Mouse (Mus musculus) hindbrain, embryonic 15.5 days (tissue): ENCODE measurements at regions not wholly inside any gene's neighbourhood (a gene's known extent, or its start where the extent isn't known, plus 50 kb on each side); places are given as distances from the start of the nearest gene placed in this dataset.

ENCODE experiments used
- ATAC-seq: fragments of 200-750 bp; cut with Nextera tagmentation; 2 replicates; pipeline ENCODE4 v1.8.0; 2017; ENCODE audit warnings: low read depth, moderate number of reproducible peaks, moderate TSS enrichment; ENCODE audit not compliant: low FRiP score
- H3K27ac ChIP-seq: fragments of 300-500 bp; sonication (generic); replicated peaks from 2 replicates; pipeline ENCODE4 v1.5.1; 2015; ENCODE audit warnings: mild to moderate bottlenecking, inconsistent platforms
- H3K27me3 ChIP-seq: fragments of 300-500 bp; sonication (generic); 2 replicates; pipeline ENCODE4 v1.6.1; 2015; ENCODE audit warnings: control low read depth, inconsistent platforms
- H3K36me3 ChIP-seq: fragments of 300-500 bp; sonication (generic); 2 replicates; pipeline ENCODE4 v1.6.1; 2015; ENCODE audit warnings: control low read depth, inconsistent platforms
- H3K4me1 ChIP-seq: fragments of 300-500 bp; sonication (generic); replicated peaks from 2 replicates; pipeline ENCODE4 v1.6.1; 2015; ENCODE audit warnings: control low read depth, inconsistent platforms
- H3K4me2 ChIP-seq: fragments of 300-500 bp; sonication (generic); 2 replicates; pipeline ENCODE4 v1.6.1; 2015; ENCODE audit warnings: moderate library complexity, mild to moderate bottlenecking, inconsistent platforms
- H3K4me3 ChIP-seq: fragments of 300-500 bp; sonication (generic); 2 replicates; pipeline ENCODE4 v1.5.1; 2015; ENCODE audit warnings: mild to moderate bottlenecking, inconsistent platforms
- H3K9ac ChIP-seq: fragments of 300-500 bp; sonication (generic); 2 replicates; pipeline ENCODE4 v1.6.1; 2015; ENCODE audit warnings: inconsistent platforms
- H3K9me3 ChIP-seq: fragments of 300-500 bp; sonication (generic); 2 replicates; pipeline ENCODE4 v1.6.1; 2016; ENCODE audit warnings: control low read depth, inconsistent platforms
- WGBS: fragments of 180-500 bp; shearing (Covaris S2); methylation state at CpG from one replicate; pipeline ENCODE4 v1.1.7; 2015; 5-methylcytosine and 5-hydroxymethylcytosine counted together

GRCm38 (mm10) chr6:117280911-117281310 lies 112.6 kb downstream of the Cxcl12 start:
- H3K27me3 ChIP-seq, result no peaks in the 10 kb centered on the region
- no peak overlapping the region for H3K4me3 ChIP-seq
- no peaks in the 10 kb centered on the region for H3K36me3 ChIP-seq
- no peak overlapping the region for H3K9ac ChIP-seq
- H3K9me3 ChIP-seq, result no peaks in the 10 kb centered on the region
- no peak for ATAC-seq
- WGBS, result 84% methylated on average over 3 of the region's 3 CpGs
- H3K4me2 ChIP-seq, result no peak overlapping the region
- H3K4me1 ChIP-seq, result peaks cover 9% of the 10 kb centered on the region
- no peak overlapping the region for H3K27ac ChIP-seq

GRCm38 (mm10) chr6:117283616-117284015 lies 115.3 kb downstream of the Cxcl12 start:
- Histone ChIP-seq H3K9ac (no peak overlapping the region), H3K36me3 (no peaks in the 10 kb centered on the region), H3K4me2 (no peak overlapping the region), H3K4me1 (peaks cover 9% of the 10 kb centered on the region), H3K27me3 (no peaks in the 10 kb centered on the region), H3K4me3 (no peak overlapping the region), H3K9me3 (no peaks in the 10 kb centered on the region), H3K27ac (no peak overlapping the region)
- WGBS, result 90% methylated on average over 3 of the region's 3 CpGs
- no peak for ATAC-seq

DNA sequence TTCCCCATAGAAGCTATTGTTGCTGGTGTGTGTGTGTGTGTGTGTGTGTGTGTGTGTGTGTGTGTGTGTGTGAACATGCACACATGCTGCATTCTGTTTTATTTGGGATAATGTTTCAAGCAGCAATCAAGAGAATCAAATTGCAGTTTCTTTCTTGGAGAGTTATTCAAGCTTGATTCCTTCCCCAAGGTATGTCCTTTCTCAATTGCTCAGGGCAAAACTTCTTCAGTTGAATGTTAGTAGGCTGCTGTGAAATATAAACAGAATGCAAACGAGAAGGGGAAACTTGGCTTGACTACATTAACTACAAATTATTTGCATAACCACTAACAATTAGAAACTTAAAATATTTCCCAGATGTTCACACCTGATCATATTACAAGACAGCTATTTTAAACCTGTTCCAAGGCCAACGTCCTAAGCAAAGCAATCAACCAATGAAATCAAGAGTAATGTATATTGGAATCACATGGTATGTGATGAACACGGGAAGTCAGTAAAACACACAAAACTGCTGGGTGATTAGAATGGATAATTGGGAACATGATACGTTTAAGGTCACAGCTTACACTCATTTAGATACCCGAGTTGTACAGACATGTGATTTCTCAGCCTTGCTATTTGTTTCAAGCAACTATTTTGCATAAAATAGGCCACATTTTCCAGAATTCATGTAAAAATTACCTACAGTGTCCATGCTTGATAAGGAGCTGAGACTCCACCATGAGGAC lies 116.2 kb downstream of the Cxcl12 start:
- ATAC-seq, result no peak
- no peak overlapping the region for H3K9ac ChIP-seq
- H3K27ac ChIP-seq, result no peak overlapping the region
- H3K4me1 ChIP-seq, result peaks cover 6% of the 10 kb centered on the region; the same call in 1 of the 2 replicates
- H3K9me3 ChIP-seq, result no peaks in the 10 kb centered on the region
- no peaks in the 10 kb centered on the region for H3K27me3 ChIP-seq
- no peak overlapping the region for H3K4me3 ChIP-seq
- H3K4me2 ChIP-seq, result no peak overlapping the region
- 81% methylated on average over 5 of the region's 5 CpGs for WGBS
- H3K36me3 ChIP-seq, result no peaks in the 10 kb centered on the region

DNA sequence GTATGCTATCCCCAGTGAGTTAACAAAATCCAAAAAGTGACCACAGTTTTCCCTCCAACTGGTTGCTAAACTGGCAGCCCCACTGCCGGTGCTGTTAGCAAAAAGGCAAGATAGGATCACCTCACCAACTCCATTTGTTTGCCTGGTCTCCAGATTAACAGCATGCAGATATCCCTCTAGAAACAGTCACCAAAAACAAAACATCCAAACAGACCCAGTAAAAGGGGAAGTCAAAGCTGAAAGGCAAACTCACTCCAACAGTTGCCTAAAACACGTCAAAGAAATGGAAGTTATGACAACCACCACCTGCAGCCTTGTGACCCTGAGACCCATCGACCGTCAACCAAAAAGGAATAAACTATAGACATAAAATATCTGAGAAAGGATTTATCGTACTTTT lies 119.1 kb downstream of the Cxcl12 start:
- H3K9me3 ChIP-seq, result no peaks in the 10 kb centered on the region
- WGBS, result 92% methylated on average over 5 of the region's 5 CpGs
- no peak overlapping the region for H3K4me2 ChIP-seq
- no peaks in the 10 kb centered on the region for H3K36me3 ChIP-seq
- no peak overlapping the region for H3K27ac ChIP-seq
- no peak overlapping the region for H3K4me3 ChIP-seq
- H3K9ac ChIP-seq, result no peak overlapping the region
- ATAC-seq, result no peak
- H3K4me1 ChIP-seq, result no peaks in the 10 kb centered on the region
- no peaks in the 10 kb centered on the region for H3K27me3 ChIP-seq

- ATAC-seq, result no peak
- H3K36me3 ChIP-seq, result no peaks in the 10 kb centered on the region
- no peaks in the 10 kb centered on the region for H3K27me3 ChIP-seq
- 27% methylated on average over 9 of the region's 9 CpGs for WGBS
- H3K4me2 ChIP-seq, result no peak overlapping the region
- 0 out of 2 replicates have a peak, but pooled peaks cover 3% of the 10 kb centered on the region for H3K4me1 ChIP-seq
- no peak overlapping the region for H3K9ac ChIP-seq
- H3K4me3 ChIP-seq, result no peak overlapping the region
- H3K27ac ChIP-seq, result no peak overlapping the region
- no peaks in the 10 kb centered on the region for H3K9me3 ChIP-seq
Measured at GRCm38 (mm10) chr6:117293780-117294465, 125.6 kb downstream of the Cxcl12 start.

GRCm38 (mm10) chr6:117297918-117298317 lies 129.6 kb downstream of the Cxcl12 start:
- H3K4me1 ChIP-seq, result 0 out of 2 replicates have a peak, but pooled peaks cover 3% of the 10 kb centered on the region
- no peaks in the 10 kb centered on the region for H3K9me3 ChIP-seq
- H3K4me3 ChIP-seq, result no peak overlapping the region
- no peak overlapping the region for H3K4me2 ChIP-seq
- no peaks in the 10 kb centered on the region for H3K27me3 ChIP-seq
- WGBS, result 96% methylated on average over 2 of the region's 2 CpGs
- no peaks in the 10 kb centered on the region for H3K36me3 ChIP-seq
- no peak for ATAC-seq
- H3K27ac ChIP-seq, result no peak overlapping the region
- no peak overlapping the region for H3K9ac ChIP-seq

- H3K36me3 ChIP-seq, result no peaks in the 10 kb centered on the region
- H3K4me2 ChIP-seq, result no peak overlapping the region
- H3K4me3 ChIP-seq, result no peak overlapping the region
- no peak overlapping the region for H3K9ac ChIP-seq
- WGBS, result 84% methylated on average over 7 of the region's 7 CpGs
- H3K27me3 ChIP-seq, result no peaks in the 10 kb centered on the region
- H3K27ac ChIP-seq, result no peak overlapping the region
- H3K9me3 ChIP-seq, result no peaks in the 10 kb centered on the region
- no peaks in the 10 kb centered on the region for H3K4me1 ChIP-seq
- ATAC-seq, result no peak
Measured at GRCm38 (mm10) chr6:117299503-117300288, 131.4 kb downstream of the Cxcl12 start.

- Histone ChIP-seq H3K9me3 (no peaks in the 10 kb centered on the region), H3K9ac (no peak overlapping the region), H3K4me3 (no peak overlapping the region), H3K4me2 (no peak overlapping the region), H3K36me3 (no peaks in the 10 kb centered on the region), H3K4me1 (no peaks in the 10 kb centered on the region), H3K27ac (no peak overlapping the region), H3K27me3 (no peaks in the 10 kb centered on the region)
- 64% methylated on average over 4 of the region's 5 CpGs for WGBS
- no peak for ATAC-seq
Measured at GRCm38 (mm10) chr6:117303361-117303760, 135.0 kb downstream of the Cxcl12 start.

DNA sequence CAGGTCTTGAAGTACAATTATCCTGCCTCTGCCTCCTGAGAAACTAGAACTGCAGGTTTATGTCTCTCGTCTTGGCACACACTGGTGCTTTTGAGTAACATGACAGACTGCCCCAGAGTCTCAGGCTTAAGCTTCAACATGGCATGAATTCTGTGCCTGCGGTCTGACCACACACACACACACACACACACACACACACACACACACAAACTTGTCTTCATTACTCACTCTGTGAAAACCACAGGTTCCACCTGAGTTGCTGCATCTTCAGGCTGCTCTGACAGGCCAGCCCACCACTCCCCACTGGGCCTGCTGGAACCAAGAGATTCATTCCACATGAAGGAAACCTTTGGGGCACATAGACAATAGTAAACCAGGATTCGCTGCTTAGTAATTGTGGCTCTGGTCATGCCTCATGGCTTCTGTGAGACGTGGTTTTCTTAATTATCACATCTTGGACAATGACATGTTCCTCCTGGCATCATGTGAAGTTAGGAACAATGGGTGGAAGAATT lies 137.5 kb downstream of the Cxcl12 start:
- no peaks in the 10 kb centered on the region for H3K36me3 ChIP-seq
- no peaks in the 10 kb centered on the region for H3K9me3 ChIP-seq
- H3K4me2 ChIP-seq, result no peak overlapping the region
- 55% methylated on average over 4 of the region's 4 CpGs for WGBS
- no peaks in the 10 kb centered on the region for H3K27me3 ChIP-seq
- ATAC-seq, result no peak
- no peak overlapping the region for H3K9ac ChIP-seq
- no peak overlapping the region for H3K4me3 ChIP-seq
- no peaks in the 10 kb centered on the region for H3K4me1 ChIP-seq
- H3K27ac ChIP-seq, result no peak overlapping the region

- no peak for ATAC-seq
- WGBS, result 80% methylated on average over 2 of the region's 2 CpGs
Measured at GRCm38 (mm10) chr6:117308636-117309035, 140.3 kb downstream of the Cxcl12 start.

GRCm38 (mm10) chr6:117312891-117313781 lies 144.8 kb downstream of the Cxcl12 start:
- Histone ChIP-seq H3K4me2 (no peak overlapping the region), H3K27ac (no peak overlapping the region), H3K27me3 (no peaks in the 10 kb centered on the region), H3K36me3 (no peaks in the 10 kb centered on the region), H3K4me1 (0 out of 2 replicates have a peak, but pooled peaks cover 5% of the 10 kb centered on the region), H3K9me3 (no peaks in the 10 kb centered on the region), H3K9ac (no peak overlapping the region), H3K4me3 (no peak overlapping the region)
- 66% methylated on average over 13 of the region's 13 CpGs for WGBS
- ATAC-seq, result 0 out of 2 replicates have a peak, but pooled peaks have one; percentile 68

More at GRCm38 (mm10) chr6:117308636-117309035, 140.3 kb downstream of the Cxcl12 start:
- Histone ChIP-seq H3K27me3 (no peaks in the 10 kb centered on the region), H3K9me3 (no peaks in the 10 kb centered on the region), H3K4me1 (0 out of 2 replicates have a peak, but pooled peaks cover 5% of the 10 kb centered on the region), H3K27ac (no peak overlapping the region), H3K9ac (no peak overlapping the region), H3K4me3 (no peak overlapping the region), H3K36me3 (no peaks in the 10 kb centered on the region), H3K4me2 (no peak overlapping the region)
